Mouse (Mus musculus): ENCODE measurements at regions not wholly inside any gene's neighbourhood (a gene's known extent, or its start where the extent isn't known, plus 50 kb on each side); places are given as distances from the start of the nearest gene placed in this dataset.

DNA sequence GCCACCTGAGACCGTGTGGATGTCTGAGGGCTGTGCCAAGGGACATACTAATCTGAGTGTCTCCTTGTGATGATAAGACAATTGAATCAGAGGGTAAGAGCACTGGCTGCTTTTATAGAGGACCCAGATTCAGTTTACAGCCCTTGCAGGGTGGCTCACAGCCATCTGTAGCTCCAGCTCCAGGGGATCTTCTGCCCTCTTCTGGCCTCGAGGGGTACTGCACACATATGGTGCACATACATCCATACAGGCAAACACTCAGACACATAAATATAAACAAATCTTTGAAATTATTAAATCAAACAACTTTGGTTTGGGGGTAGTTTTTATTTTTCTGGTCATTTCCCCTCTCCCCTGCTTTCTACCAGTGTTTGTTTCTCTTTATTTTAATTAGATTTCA, 86.4 kb upstream of the Zfp64 start:
- peaks cover 57% of the 10 kb centered on the region for H3K9me3 ChIP-seq (replicated peaks; ENCODE audit: low read length)
- H3K9ac ChIP-seq (ENCODE audit: insufficient read depth, low read depth), result no peak overlapping the region
- no peaks in the 10 kb centered on the region for H3K27me3 ChIP-seq (replicated peaks)
- H3K4me1 ChIP-seq (ENCODE audit: control insufficient read depth in 1 of 2, insufficient read depth in 2 of 2), result no peaks in the 10 kb centered on the region
- no peaks in the 10 kb centered on the region for H3K79me2 ChIP-seq (replicated peaks; ENCODE audit: control insufficient read depth, extremely low read depth, insufficient read depth, poor library complexity, severe bottlenecking)
- TF ChIP-seq ZNF384 (IDR thresholded peaks at IDR 0.05; ENCODE audit: low read depth, low read length), result no peak
- no peak for TF ChIP-seq BHLHE40 (IDR thresholded peaks at IDR 0.05; ENCODE audit: low read depth, low read length)
- no peak for TF ChIP-seq HCFC1 (IDR thresholded peaks at IDR 0.05; ENCODE audit: low read depth, low read length)
- TF ChIP-seq TBP (conservative IDR thresholded peaks at IDR 0.05; ENCODE audit: low read depth, low read length), result no peak
- TF ChIP-seq ZC3H11A (IDR thresholded peaks at IDR 0.05; ENCODE audit: low read depth, low read length), result no peak
- no peak for TF ChIP-seq PAX5 (IDR thresholded peaks at IDR 0.05; ENCODE audit: low read length)
- TF ChIP-seq MXI1 (IDR thresholded peaks at IDR 0.05; ENCODE audit: low read depth, low read length), result no peak
- TF ChIP-seq E2F4 (IDR thresholded peaks at IDR 0.05; ENCODE audit: insufficient replicate concordance, low read depth, low read length), result no peak
- no peak for TF ChIP-seq IRF4 (IDR thresholded peaks at IDR 0.05; ENCODE audit: low read depth, low read length)
- no peak for TF ChIP-seq NELFE (IDR thresholded peaks at IDR 0.05; ENCODE audit: low read depth, low read length)
- TF ChIP-seq MAFK (IDR thresholded peaks at IDR 0.05; ENCODE audit: insufficient replicate concordance, low read length), result no peak
- H3K27ac ChIP-seq (ENCODE audit: insufficient read depth, low read depth), result no peak overlapping the region
- no peaks in the 10 kb centered on the region for H3K36me3 ChIP-seq (replicated peaks in 1 of 2; ENCODE audit: control insufficient read depth in 1 of 2, insufficient read depth in 1 of 2, low read length in 1 of 2)
- no peak for DNase-seq (ENCODE audit: extremely low read depth)
- H3K4me2 ChIP-seq (ENCODE audit: insufficient read depth, low read depth, poor library complexity, severe bottlenecking), result no peak overlapping the region
- dilution Hi-C loops (cut with MboI; ENCODE audit: extremely low pct_ligation_motif_present, extremely low pct_unique_long_range_greater_than_20kb, low sequenced_read_pairs), result no loop called here
- no peak overlapping the region for H3K4me3 ChIP-seq (replicated peaks in 1 of 3; ENCODE audit: low read depth in 2 of 3, low read length in 2 of 3, poor library complexity in 1 of 3)
- in situ Hi-C loops (cut with MboI; ENCODE audit: low pct_ligation_motif_present, low pct_unique_long_range_greater_than_20kb, low sequenced_read_pairs), result no loop called here

GRCm38 (mm10) chr2:169037975-169038374, 82.6 kb upstream of the Zfp64 start:
- no peak for TF ChIP-seq UBTF (IDR thresholded peaks at IDR 0.05; ENCODE audit: low read depth, low read length)
- TF ChIP-seq USF1 (IDR thresholded peaks at IDR 0.05; ENCODE audit: low read depth, low read length), result no peak
- TF ChIP-seq KAT2A (IDR thresholded peaks at IDR 0.05; ENCODE audit: insufficient replicate concordance, low read length), result no peak
- no peak for TF ChIP-seq E2F4 (IDR thresholded peaks at IDR 0.05; ENCODE audit: insufficient replicate concordance, low read depth, low read length)
- no peak for TF ChIP-seq MAZ (IDR thresholded peaks at IDR 0.05; ENCODE audit: low read depth, low read length)
- Histone ChIP-seq H3K27me3 (replicated peaks) (no peaks in the 10 kb centered on the region), H3K4me1 (ENCODE audit: control insufficient read depth in 1 of 2, insufficient read depth in 2 of 2) (no peaks in the 10 kb centered on the region), H3K4me2 (ENCODE audit: insufficient read depth, low read depth, poor library complexity, severe bottlenecking) (no peak overlapping the region), H3K27ac (ENCODE audit: insufficient read depth, low read depth) (no peak overlapping the region), H3K4me3 (replicated peaks in 1 of 3; ENCODE audit: low read depth in 2 of 3, low read length in 2 of 3, poor library complexity in 1 of 3) (no peak overlapping the region), H3K79me2 (replicated peaks; ENCODE audit: control insufficient read depth, extremely low read depth, insufficient read depth, poor library complexity, severe bottlenecking) (no peaks in the 10 kb centered on the region), H3K9ac (ENCODE audit: insufficient read depth, low read depth) (no peak overlapping the region), H3K36me3 (replicated peaks in 1 of 2; ENCODE audit: control insufficient read depth in 1 of 2, insufficient read depth in 1 of 2, low read length in 1 of 2) (no peaks in the 10 kb centered on the region), H3K9me3 (replicated peaks; ENCODE audit: low read length) (peaks cover 67% of the 10 kb centered on the region)
- DNase-seq (ENCODE audit: extremely low read depth), result no peak
- dilution Hi-C loops (cut with MboI; ENCODE audit: extremely low pct_ligation_motif_present, extremely low pct_unique_long_range_greater_than_20kb, low sequenced_read_pairs) (no loop called here), in situ Hi-C loops (cut with MboI; ENCODE audit: low pct_ligation_motif_present, low pct_unique_long_range_greater_than_20kb, low sequenced_read_pairs) (no loop called here)

Data from CH12.LX (cell line).